Mouse (Mus musculus): ENCODE data around the gene Gm26897. TPM values are rescaled to one million over a fixed set of nuclear protein-coding genes. Genes with fewer than 3 reads are reported as not detected.

The Gm26897 gene
- polyA plus RNA-seq, 1 experiment from 2014 or later: not detected

DNA sequence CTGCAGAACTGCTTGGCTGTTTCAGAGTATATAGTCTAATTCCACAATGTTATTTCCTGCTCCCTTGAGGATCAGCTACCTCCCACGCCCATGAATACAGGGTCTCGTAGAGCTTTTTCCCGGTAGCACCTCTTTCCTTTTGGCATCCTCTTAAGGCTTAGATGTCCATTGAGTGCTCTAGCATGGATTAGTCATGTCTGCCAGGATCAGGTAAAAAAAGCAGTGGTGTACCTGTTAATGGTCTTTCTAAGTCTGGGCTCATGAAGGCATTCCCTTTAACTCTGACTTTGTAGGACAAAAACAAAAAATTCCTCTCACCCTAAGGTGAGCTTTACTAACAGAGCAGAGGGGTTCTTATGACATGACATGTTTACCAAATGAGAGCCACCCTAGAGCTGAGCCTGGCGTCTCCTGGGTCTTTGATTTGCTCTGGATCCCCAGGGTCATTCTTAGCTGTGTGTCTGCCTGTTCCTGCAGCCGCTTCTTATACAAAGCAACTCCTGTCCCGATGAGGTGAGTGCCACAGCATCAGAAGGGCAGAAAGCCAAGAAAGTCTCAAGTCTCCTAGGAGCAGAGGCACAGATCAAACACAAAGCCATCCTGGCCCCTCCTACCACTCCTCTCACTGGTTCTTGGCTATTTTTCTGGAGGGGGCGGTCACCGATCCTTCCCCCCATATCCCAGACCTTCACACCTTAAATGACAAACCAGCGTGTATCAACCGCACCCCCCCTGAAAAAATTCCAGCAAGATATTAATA is 27.2 kb downstream of the Gm26897 start:
- 20% methylated on average over 10 of the region's 10 CpGs for WGBS
- H3K27me3 ChIP-seq (ENCODE audit: low read depth, poor library complexity, severe bottlenecking): peaks cover 28% of the 10 kb centered on the region
- peaks cover 9% of the 10 kb centered on the region; the same call in 1 of the 2 replicates for H3K9me3 ChIP-seq (replicated peaks)
- DNase-seq (ENCODE audit: low spot score): peak; percentile 56
- H3K36me3 ChIP-seq: peaks cover 9% of the 10 kb centered on the region
- H3K27ac ChIP-seq (replicated peaks): peak overlapping the region; percentile 90
- peaks cover 47% of the 10 kb centered on the region for H3K4me1 ChIP-seq
- H3K4me3 ChIP-seq: peak overlapping the region; percentile 48

DNA sequence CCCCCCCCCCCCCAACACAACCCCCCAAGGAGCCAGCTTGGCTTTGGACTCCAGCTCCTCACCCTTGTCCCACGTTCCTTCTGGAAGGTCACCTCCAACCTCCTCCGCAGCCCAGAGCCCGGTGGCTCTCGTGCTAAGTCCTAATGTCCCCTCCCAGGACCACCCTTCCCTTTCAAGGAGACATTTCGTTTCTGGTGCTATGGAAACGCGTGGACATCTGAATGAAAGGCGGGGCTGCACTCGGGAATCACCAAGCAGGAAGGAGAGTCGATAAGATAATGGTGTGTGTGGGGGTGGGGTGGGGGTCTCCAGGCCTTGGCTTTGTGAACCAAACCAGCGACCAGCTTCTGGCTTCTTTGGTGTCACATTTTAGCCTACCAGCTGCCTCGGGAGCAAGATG is 27.9 kb downstream of the Gm26897 start:
- peak; percentile 87 for DNase-seq (ENCODE audit: low spot score)
- WGBS: under 1% methylated on average over 12 of the region's 12 CpGs
- H3K27me3 ChIP-seq (ENCODE audit: low read depth, poor library complexity, severe bottlenecking): peaks cover 30% of the 10 kb centered on the region
- H3K4me1 ChIP-seq: peaks cover 46% of the 10 kb centered on the region
- H3K36me3 ChIP-seq: peaks cover 9% of the 10 kb centered on the region
- H3K27ac ChIP-seq (replicated peaks): peak overlapping the region; percentile 90
- H3K4me3 ChIP-seq: peak overlapping the region; percentile 48
- H3K9me3 ChIP-seq (replicated peaks): peaks cover 8% of the 10 kb centered on the region; the same call in 1 of the 2 replicates

DNA sequence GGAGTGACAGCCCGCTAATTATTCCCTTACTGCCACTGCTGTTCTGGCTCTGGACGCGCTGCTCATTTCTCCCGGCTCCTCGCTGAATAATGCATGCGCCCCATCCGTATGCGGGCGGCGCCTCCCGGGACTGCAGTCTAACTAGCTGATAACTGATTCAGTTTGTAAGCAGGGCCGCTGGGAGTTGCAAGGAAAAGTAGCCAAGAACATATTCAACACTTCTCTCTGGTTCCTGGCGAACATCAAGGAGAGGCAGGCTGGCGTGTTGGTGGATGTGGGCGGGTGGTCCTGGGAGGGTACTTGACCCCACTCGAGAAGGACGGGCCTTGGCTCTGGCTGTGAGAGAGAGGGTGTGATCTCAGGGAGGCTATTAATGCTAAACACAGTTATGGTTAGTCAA is 28.4 kb downstream of the Gm26897 start:
- Histone ChIP-seq H3K9me3 (replicated peaks) (peaks cover 3% of the 10 kb centered on the region; the same call in 1 of the 2 replicates), H3K36me3 (peaks cover 9% of the 10 kb centered on the region), H3K4me1 (peaks cover 46% of the 10 kb centered on the region), H3K27me3 (ENCODE audit: low read depth, poor library complexity, severe bottlenecking) (peaks cover 33% of the 10 kb centered on the region), H3K4me3 (peak overlapping the region; percentile 48), H3K27ac (replicated peaks) (peak overlapping the region; percentile 90)
- peak; percentile 87 for DNase-seq (ENCODE audit: low spot score)
- 5% methylated on average over 17 of the region's 17 CpGs for WGBS

DNA sequence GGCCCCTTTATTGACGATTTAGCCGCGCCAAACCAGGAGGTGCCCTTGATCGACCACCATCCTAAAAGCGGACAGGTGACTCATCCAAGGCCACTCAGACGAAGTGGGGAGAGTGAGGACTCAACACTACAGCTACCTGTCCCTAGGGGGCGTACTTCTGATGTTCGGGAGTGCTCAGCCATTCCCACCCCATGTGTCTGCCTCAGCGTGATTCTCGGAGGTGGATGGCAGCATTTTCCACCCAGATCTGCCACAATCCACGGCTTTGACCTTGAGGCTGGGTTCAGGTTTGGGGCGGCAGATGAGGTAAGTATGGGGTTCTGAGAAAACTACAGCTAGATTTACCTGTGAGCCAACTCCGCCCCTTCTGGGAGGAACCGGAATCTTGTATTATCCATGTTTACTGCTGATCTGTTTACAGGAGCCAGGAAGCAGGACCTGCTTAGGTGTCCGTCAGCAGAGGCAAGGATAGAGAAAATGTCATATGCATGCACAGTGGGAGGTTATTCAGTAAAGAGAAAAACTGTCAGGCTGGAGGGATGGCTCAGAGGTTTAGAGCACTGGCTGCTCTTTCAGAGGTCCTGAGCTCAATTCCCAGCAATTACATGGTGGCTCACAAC is 32.1 kb downstream of the Gm26897 start:
- Histone ChIP-seq H3K27me3 (ENCODE audit: low read depth, poor library complexity, severe bottlenecking) (peaks cover 57% of the 10 kb centered on the region), H3K27ac (replicated peaks) (no peak overlapping the region), H3K4me3 (no peak overlapping the region), H3K4me1 (peaks cover 50% of the 10 kb centered on the region), H3K36me3 (no peaks in the 10 kb centered on the region), H3K9me3 (replicated peaks) (no peaks in the 10 kb centered on the region)
- 80% methylated on average over 15 of the region's 15 CpGs for WGBS
- DNase-seq (ENCODE audit: low spot score): no peak

DNA sequence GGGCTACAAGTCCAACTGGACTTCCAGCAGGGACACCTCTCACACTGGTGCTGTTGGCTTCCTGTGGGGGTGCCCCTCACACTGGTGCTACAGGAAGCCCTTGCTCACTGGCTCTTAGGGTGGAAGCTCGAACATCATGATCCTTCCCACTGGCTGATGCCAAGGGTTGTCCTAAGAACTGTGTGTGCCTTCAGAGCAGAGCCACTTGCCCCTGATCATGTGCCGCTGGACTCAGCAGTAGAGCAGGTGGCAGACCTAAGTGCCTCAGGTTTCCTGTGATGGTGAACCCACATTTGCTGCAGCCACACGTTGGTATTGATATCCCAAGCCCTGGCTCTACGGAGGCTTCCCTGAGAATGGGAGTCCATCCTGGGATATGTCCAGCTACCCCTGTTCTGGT is 33.0 kb downstream of the Gm26897 start:
- Histone ChIP-seq H3K27ac (replicated peaks) (no peak overlapping the region), H3K9me3 (replicated peaks) (no peaks in the 10 kb centered on the region), H3K4me3 (no peak overlapping the region), H3K4me1 (peaks cover 48% of the 10 kb centered on the region), H3K36me3 (no peaks in the 10 kb centered on the region), H3K27me3 (ENCODE audit: low read depth, poor library complexity, severe bottlenecking) (peaks cover 67% of the 10 kb centered on the region)
- WGBS: 81% methylated on average over 4 of the region's 4 CpGs
- no peak for DNase-seq (ENCODE audit: low spot score)

DNA sequence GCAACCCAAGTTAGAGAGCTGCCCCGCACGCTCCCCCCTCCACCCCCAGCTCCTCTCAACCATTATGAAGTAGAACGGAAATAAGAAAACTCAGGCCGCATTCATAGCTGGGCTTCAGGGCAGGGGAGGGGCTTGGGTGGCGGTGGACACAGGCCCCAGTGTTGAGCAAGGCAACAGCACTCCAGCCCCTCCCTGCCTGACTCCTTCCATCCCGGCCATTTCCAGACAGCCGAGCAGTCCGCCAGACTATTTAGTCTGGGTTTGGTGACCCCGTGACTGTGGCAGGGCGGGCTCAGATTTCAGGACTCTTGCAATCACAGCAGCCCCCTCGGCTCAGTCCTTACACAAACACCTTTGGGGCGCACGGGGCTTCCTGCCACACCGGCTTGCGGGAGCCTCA is 36.5 kb downstream of the Gm26897 start:
- peak overlapping the region; percentile 83 for H3K27ac ChIP-seq (replicated peaks)

DNA sequence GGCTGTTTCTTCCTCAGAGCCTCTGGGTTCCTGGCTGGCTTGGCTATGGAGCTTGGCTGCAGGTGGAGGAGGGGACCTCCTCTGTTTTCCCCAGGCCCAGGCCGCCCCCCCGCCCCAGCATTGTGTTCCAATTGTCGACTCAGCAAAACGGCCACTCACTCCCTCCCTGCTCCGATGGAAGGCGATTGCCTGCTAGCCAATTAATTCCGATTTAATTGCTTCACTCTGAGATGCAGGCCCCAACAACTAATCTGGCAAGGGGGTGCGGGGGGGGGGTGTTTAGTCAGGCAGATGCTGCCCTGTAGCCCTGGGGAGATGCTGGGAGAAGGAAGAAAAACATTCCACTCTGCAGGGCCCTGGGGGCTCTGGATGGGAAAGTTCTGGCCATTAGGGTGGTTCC is 38.4 kb downstream of the Gm26897 start:
- H3K27ac ChIP-seq (replicated peaks): peak overlapping the region; percentile 74
- DNase-seq (ENCODE audit: low spot score): peak; percentile 24
- H3K4me1 ChIP-seq: peaks cover 52% of the 10 kb centered on the region
- H3K36me3 ChIP-seq: no peaks in the 10 kb centered on the region
- H3K27me3 ChIP-seq (ENCODE audit: low read depth, poor library complexity, severe bottlenecking): peaks cover 51% of the 10 kb centered on the region
- WGBS: 10% methylated on average over 8 of the region's 8 CpGs
- no peaks in the 10 kb centered on the region for H3K9me3 ChIP-seq (replicated peaks)
- H3K4me3 ChIP-seq: no peak overlapping the region

More for the DNA sequence above, 36.5 kb downstream of the Gm26897 start:
- Histone ChIP-seq H3K36me3 (no peaks in the 10 kb centered on the region), H3K4me1 (peaks cover 52% of the 10 kb centered on the region), H3K27me3 (ENCODE audit: low read depth, poor library complexity, severe bottlenecking) (peaks cover 57% of the 10 kb centered on the region), H3K4me3 (peak overlapping the region; percentile 36), H3K9me3 (replicated peaks) (no peaks in the 10 kb centered on the region)
- WGBS: 8% methylated on average over 15 of the region's 15 CpGs
- peak; percentile 71 for DNase-seq (ENCODE audit: low spot score)

DNA sequence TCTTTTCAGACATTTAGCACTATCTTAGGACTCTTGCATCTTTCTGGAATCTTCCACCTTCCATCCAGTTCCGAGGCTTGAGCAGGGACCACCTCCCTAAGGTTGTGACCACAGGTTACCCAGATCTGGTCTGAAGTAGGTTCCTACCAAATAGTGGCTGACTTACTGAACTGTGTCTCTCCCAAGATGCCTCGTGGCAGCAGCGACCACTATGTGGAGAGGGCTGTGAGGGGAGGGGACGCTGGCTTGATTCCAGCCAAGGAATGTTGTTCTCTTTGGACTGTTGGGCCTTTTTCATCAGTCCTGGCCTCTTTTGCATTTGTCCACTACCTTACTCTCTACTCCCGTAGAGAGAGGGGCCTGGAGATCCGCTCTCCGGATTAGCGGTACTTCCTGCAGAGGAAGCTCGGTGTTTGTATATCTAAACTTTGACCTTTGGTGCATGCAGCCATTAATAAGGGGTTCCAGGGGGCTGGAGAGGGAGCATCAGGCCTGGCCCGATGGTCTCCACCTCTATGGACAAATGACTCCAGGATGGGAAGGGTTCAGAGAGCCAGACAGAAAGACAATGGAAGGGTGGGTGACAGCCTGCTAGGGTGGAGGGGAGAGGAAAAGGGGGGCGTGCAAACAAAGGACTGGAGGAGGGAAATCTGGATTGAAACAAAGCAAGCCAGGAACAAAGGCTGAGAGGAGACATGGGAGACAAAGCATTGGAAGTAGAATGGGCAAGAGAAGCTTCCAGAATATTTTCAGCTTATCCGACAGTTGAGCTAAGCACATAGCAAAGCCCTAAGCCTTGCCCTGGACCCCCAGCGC is 39.1 kb downstream of the Gm26897 start:
- no peaks in the 10 kb centered on the region for H3K9me3 ChIP-seq (replicated peaks)
- H3K4me3 ChIP-seq: no peak overlapping the region
- peaks cover 48% of the 10 kb centered on the region for H3K4me1 ChIP-seq
- no peaks in the 10 kb centered on the region for H3K36me3 ChIP-seq
- 21% methylated on average over 13 of the region's 13 CpGs for WGBS
- H3K27me3 ChIP-seq (ENCODE audit: low read depth, poor library complexity, severe bottlenecking): peaks cover 51% of the 10 kb centered on the region
- peak; percentile 31 for DNase-seq (ENCODE audit: low spot score)
- H3K27ac ChIP-seq (replicated peaks): peak overlapping the region; percentile 74

DNA sequence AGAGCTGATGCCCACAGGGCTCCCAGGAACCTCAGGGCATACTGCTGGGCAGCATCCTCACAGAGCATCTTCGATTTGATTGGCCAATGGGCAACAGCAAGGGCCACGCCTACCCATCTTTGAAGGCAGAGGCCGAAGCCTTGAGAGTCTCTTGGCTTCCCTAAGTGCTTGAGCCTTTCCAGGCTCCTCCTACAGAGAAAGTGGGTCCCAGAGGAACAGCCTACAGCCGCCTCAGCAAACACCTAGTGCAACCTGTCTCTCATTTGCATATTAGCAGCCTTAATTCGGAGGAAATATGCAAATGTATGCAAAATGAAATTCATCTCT is 39.6 kb downstream of the Gm26897 start:
- WGBS: 49% methylated on average over 5 of the region's 5 CpGs

DNA sequence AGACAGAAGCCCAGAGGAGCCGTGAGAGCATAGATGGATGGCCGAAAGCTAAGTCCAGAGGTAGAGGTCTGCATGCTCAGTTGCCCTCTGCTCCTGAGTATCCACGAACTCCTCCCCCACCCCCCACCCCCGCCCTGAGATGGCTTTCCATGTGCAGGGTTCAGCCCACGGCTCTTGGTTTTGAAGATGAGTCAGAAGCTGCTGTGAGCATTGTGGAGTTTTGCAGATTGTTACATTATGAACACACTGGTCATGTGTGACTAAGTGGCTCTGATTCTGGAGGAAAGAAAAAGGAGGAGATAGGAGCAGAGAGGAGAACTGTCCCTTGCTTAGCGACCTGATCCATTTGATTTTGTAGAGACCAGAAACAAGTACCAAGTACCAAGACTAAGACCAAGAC is 42.5 kb downstream of the Gm26897 start:
- Histone ChIP-seq H3K4me1 (peaks cover 38% of the 10 kb centered on the region), H3K27ac (replicated peaks) (no peak overlapping the region)
- WGBS: 88% methylated on average over 6 of the region's 6 CpGs

More for the DNA sequence above, 39.6 kb downstream of the Gm26897 start:
- Histone ChIP-seq H3K27me3 (ENCODE audit: low read depth, poor library complexity, severe bottlenecking) (peaks cover 50% of the 10 kb centered on the region), H3K36me3 (no peaks in the 10 kb centered on the region), H3K9me3 (replicated peaks) (no peaks in the 10 kb centered on the region), H3K4me1 (peaks cover 53% of the 10 kb centered on the region), H3K4me3 (no peak overlapping the region), H3K27ac (replicated peaks) (peak overlapping the region; percentile 74)
- peak; percentile 21 for DNase-seq (ENCODE audit: low spot score)

DNA sequence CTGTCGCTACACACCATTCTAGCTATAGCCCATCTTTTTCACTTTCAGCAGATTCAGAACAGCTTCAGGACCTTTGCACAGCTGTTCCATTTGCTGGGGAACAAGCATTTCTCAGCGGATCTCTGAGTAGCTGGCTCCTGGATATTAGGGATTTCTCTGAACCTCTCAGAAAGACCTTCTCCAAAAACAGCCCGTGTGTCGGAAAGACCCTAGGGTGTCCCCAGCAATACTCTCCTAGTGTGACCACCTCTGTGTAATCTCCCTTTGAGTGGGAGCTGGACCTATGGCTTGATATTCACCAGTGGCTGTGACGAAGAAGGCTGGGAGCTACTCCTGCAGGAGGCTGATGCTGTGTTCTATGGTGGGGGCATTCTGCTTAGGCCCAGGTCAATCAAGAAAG is 44.4 kb downstream of the Gm26897 start:
- DNase-seq (ENCODE audit: low spot score): no peak
- WGBS: 82% methylated on average over 5 of the region's 5 CpGs
- H3K4me3 ChIP-seq: no peak overlapping the region

More for the DNA sequence above, 42.5 kb downstream of the Gm26897 start:
- Histone ChIP-seq H3K9me3 (replicated peaks) (no peaks in the 10 kb centered on the region), H3K36me3 (no peaks in the 10 kb centered on the region), H3K27me3 (ENCODE audit: low read depth, poor library complexity, severe bottlenecking) (peaks cover 22% of the 10 kb centered on the region), H3K4me3 (no peak overlapping the region)
- DNase-seq (ENCODE audit: low spot score): no peak

DNA sequence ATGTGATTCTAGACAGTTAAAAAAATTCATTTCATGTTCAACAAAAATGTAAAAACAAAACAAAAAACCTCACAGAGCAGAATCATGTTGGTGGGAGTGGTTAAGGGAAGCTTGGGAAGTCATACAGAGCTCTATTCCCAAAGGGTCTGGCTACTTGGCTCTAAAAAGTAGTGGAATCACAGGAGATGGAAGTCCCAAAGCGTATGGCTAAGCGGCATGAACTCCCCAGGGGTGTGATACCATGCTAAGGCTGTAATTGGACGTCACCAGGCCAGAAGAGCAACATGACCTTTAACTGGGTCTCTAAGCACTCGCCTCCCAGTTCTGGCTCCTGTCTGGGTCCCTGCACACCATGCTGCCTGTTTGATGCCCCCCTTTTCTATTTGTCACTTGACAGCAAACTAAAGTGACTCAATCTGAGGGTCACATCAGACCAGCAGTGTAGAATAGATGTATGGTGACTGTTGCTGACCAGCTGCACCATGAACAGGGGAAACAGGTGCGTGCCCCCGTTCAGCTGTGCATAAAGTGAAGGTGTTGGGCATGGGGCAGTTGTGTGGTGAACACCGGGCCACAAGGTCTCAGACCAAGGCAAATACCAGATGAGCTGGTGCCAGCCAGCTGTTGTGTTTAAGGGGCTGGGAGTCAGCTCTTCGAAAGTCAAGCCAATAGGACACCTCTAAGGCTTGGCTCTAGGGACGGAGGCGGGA is 46.2 kb downstream of the Gm26897 start:
- Histone ChIP-seq H3K36me3 (no peaks in the 10 kb centered on the region), H3K27ac (replicated peaks) (no peak overlapping the region), H3K4me3 (no peak overlapping the region), H3K27me3 (ENCODE audit: low read depth, poor library complexity, severe bottlenecking) (no peaks in the 10 kb centered on the region), H3K4me1 (peaks cover 8% of the 10 kb centered on the region), H3K9me3 (replicated peaks) (no peaks in the 10 kb centered on the region)
- 88% methylated on average over 10 of the region's 10 CpGs for WGBS
- DNase-seq (ENCODE audit: low spot score): no peak

More for the DNA sequence above, 44.4 kb downstream of the Gm26897 start:
- Histone ChIP-seq H3K9me3 (replicated peaks) (no peaks in the 10 kb centered on the region), H3K27ac (replicated peaks) (no peak overlapping the region; the same call in 1 of the 2 replicates), H3K27me3 (ENCODE audit: low read depth, poor library complexity, severe bottlenecking) (peaks cover 11% of the 10 kb centered on the region; the same call in 1 of the 2 replicates), H3K36me3 (no peaks in the 10 kb centered on the region), H3K4me1 (peaks cover 22% of the 10 kb centered on the region)
